Mouse (Mus musculus): ENCODE data around the gene 4930426L09Rik. TPM values are rescaled to one million over a fixed set of nuclear protein-coding genes. Genes with fewer than 3 reads are reported as not detected.

Gene 4930426L09Rik
- polyA plus RNA-seq, 1 experiment from 2014 or later = 0.16 TPM

DNA sequence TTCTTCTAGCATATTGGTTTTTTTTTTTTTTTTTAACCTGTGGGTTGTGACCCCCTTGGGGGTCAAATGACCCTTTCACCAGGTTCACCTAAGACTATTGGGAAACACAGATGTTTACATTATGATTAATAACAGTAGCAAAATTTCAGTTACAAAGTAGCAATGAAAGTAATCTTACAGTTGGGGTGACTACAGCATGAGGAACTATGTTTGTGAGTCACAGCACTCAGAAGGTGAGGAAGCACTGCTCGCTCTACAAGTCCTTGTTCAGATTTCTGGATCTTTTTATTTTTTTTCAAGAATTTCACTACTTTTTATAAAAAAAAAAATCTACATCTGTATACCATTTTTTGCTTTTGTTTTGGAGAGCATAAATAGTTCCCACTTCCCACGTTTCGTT is 26.6 kb upstream of the 4930426L09Rik start:
- no peak for ATAC-seq (replicated peaks; ENCODE audit: insufficient number of reproducible peaks, insufficient read depth, low FRiP score, low read depth)
- 80% methylated on average over 3 of the region's 3 CpGs for WGBS
- Histone ChIP-seq H3K4me2 (no peak overlapping the region), H3K27ac (no peak overlapping the region), H3K9me3 (replicated peaks) (peaks cover 7% of the 10 kb centered on the region), H3K36me3 (no peaks in the 10 kb centered on the region; the same call in 1 of the 2 replicates), H3K4me3 (no peak overlapping the region), H3K27me3 (no peaks in the 10 kb centered on the region), H3K9ac (no peak overlapping the region), H3K4me1 (replicated peaks) (peaks cover 27% of the 10 kb centered on the region)

DNA sequence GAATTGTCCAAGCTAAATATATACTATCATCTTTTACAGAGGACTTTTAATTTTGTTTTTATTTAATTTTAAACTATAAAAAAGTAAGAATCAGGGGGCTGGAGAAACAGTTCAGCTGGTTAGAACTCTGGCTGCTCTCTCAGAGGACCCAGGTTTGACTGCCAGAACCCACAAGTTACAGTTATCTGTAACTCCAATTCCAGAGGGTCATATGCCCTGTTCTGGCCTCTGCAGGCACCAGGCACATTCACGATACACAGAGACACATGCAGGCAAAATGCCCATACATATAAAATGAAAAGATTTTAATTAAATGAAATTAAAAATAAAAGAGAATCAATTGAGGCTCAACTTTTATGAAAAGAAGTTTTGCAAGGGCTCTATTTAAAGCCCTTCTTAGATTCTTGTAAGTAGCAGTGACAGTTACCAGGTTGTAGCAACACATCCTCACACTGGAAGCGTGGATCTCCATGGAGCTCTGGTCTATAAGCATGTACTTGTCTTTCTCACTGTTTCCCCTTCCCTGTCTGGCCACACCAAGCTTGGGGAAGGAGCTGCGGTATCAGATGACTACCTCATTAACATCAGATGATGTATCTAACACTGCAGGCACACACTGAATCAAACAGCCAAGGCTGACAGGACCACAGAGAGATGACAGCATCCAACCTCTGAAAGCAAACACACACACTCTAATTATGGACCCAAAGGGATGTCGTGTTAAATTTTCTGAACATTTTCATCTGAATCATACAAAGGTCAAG is 23.1 kb upstream of the 4930426L09Rik start:
- Histone ChIP-seq H3K9ac (no peak overlapping the region), H3K36me3 (no peaks in the 10 kb centered on the region; the same call in 1 of the 2 replicates), H3K4me1 (replicated peaks) (peaks cover 19% of the 10 kb centered on the region), H3K27me3 (no peaks in the 10 kb centered on the region), H3K27ac (no peak overlapping the region), H3K9me3 (replicated peaks) (peaks cover 7% of the 10 kb centered on the region), H3K4me3 (no peak overlapping the region), H3K4me2 (no peak overlapping the region)
- 54% methylated on average over 4 of the region's 4 CpGs for WGBS
- ATAC-seq (replicated peaks; ENCODE audit: insufficient number of reproducible peaks, insufficient read depth, low FRiP score, low read depth) = no peak

DNA sequence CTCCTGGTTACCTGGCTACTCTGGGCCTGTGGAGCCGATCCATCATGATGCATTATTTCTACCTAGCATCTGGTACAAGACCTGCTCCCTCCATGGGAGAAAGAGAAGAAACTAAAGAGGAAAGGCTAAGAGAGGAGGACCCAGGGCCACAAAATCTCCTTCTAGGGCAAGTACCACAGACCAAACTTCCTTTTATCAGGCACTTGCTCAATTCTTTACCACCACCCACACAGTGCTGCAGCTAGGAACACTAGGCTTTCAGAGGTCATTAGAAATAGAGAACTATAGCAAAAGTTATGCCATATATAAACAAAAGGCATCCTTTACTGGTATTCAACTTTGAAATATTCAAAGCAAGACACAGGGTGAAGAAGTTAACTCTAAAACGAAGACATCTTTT is 22.0 kb upstream of the 4930426L09Rik start:
- Histone ChIP-seq H3K4me1 (replicated peaks) (peaks cover 13% of the 10 kb centered on the region), H3K4me2 (no peak overlapping the region), H3K9ac (no peak overlapping the region), H3K27me3 (no peaks in the 10 kb centered on the region), H3K9me3 (replicated peaks) (peaks cover 7% of the 10 kb centered on the region), H3K4me3 (no peak overlapping the region), H3K36me3 (no peaks in the 10 kb centered on the region; the same call in 1 of the 2 replicates), H3K27ac (no peak overlapping the region)
- 83% methylated on average over 2 of the region's 2 CpGs for WGBS
- ATAC-seq (replicated peaks; ENCODE audit: insufficient number of reproducible peaks, insufficient read depth, low FRiP score, low read depth) = no peak

DNA sequence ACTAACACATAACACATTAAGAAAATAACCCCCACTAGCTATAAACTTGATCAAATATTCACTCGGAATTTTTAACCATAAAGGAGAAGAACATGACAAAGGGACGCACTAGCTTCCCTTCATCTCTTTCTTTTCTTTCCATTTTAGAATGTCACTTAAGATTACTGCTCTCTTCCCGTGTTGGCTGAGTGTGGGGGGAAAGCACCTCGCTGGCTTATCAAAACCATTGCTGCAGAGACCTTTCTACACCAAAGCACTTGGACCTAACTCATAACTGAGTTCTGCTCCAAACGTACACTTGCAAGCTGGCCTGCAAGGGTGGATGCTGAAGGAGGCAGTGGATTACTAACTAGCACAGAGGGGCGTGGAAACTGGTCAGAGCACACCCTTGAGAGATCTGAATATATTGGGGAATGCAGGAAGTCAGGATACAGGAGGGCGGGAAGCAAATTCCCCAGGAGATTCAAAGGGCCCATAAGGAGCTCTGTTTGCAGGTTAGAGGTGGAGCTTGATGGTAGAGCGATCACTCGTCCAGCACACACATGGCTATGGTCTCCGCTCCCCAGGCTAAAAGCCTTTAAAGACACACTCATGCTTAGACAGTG is 20.8 kb upstream of the 4930426L09Rik start:
- Histone ChIP-seq H3K27ac (no peak overlapping the region), H3K4me1 (replicated peaks) (peaks cover 13% of the 10 kb centered on the region), H3K36me3 (no peaks in the 10 kb centered on the region; the same call in 1 of the 2 replicates), H3K9ac (no peak overlapping the region), H3K27me3 (no peaks in the 10 kb centered on the region), H3K9me3 (replicated peaks) (peaks cover 7% of the 10 kb centered on the region), H3K4me2 (no peak overlapping the region), H3K4me3 (no peak overlapping the region)
- WGBS = 61% methylated on average over 10 of the region's 10 CpGs
- no peak for ATAC-seq (replicated peaks; ENCODE audit: insufficient number of reproducible peaks, insufficient read depth, low FRiP score, low read depth)

DNA sequence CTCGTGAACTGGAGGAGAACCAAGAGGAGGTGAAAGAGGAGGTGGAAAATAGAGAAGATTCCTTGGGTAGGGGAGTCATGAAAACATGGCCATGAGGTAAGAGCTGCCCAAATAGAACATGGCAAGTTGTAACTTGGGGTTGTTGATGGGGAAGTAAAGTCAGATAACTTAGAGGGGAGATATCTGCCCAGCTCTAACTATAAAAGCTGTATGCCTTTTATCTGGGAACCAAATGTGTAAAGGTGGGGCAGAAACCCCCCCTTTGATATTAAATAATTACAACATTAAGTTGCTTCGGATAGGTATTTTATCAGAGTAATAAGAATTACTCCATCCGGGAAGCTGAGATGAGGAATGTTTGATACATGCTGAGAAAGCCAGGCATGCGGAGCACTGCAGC is 19.1 kb upstream of the 4930426L09Rik start:
- Histone ChIP-seq H3K27me3 (no peaks in the 10 kb centered on the region), H3K27ac (no peak overlapping the region), H3K36me3 (no peaks in the 10 kb centered on the region), H3K4me2 (no peak overlapping the region), H3K4me3 (no peak overlapping the region), H3K4me1 (replicated peaks) (peaks cover 13% of the 10 kb centered on the region), H3K9me3 (replicated peaks) (no peaks in the 10 kb centered on the region), H3K9ac (no peak overlapping the region)
- no peak for ATAC-seq (replicated peaks; ENCODE audit: insufficient number of reproducible peaks, insufficient read depth, low FRiP score, low read depth)
- WGBS = 69% methylated on average over 4 of the region's 4 CpGs

DNA sequence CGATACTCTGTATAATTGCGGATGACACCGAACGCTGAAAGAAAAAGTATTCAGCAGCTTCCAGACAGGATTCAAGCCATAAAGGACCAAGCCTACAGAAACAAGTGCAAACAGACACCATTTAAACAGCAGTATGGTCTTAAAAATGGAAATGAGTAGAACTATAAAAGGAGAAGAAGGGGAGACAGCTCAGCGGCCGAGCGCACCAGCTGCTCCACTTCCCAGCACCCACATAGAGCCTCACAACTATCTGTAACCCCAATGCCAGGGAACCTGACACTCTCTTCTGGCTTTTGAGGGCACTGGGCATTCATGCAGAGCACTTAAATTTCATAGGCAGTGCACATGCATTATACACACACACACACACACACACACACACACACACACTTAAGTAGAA is 18.5 kb upstream of the 4930426L09Rik start:
- 87% methylated on average over 7 of the region's 7 CpGs for WGBS
- Histone ChIP-seq H3K27ac (no peak overlapping the region), H3K9me3 (replicated peaks) (no peaks in the 10 kb centered on the region), H3K4me2 (no peak overlapping the region), H3K4me1 (replicated peaks) (peaks cover 13% of the 10 kb centered on the region), H3K27me3 (no peaks in the 10 kb centered on the region), H3K36me3 (no peaks in the 10 kb centered on the region), H3K4me3 (no peak overlapping the region), H3K9ac (no peak overlapping the region)
- no peak for ATAC-seq (replicated peaks; ENCODE audit: insufficient number of reproducible peaks, insufficient read depth, low FRiP score, low read depth)

DNA sequence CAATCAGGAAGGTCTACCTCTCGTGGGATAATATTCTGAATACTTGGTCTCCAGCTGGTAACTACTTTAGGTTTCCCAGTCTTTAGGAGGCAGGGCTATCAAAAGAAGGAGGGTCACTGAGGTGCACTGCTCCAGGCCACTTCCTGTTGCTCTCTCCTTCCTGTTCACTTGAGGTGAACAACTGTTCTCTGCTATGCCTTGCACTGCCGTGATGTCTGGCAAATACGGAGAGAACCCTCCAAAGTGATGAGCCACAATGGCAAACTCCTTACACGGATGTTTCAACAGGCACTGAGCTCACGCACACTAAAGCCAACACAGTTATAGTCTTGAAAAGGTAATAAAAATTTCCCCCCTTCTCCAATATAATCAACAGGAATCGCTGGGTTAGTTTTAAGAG is 15.6 kb upstream of the 4930426L09Rik start:
- Histone ChIP-seq H3K9ac (no peak overlapping the region), H3K4me2 (no peak overlapping the region), H3K36me3 (no peaks in the 10 kb centered on the region), H3K9me3 (replicated peaks) (no peaks in the 10 kb centered on the region), H3K4me3 (no peak overlapping the region), H3K4me1 (replicated peaks) (peaks cover 1% of the 10 kb centered on the region), H3K27ac (no peak overlapping the region), H3K27me3 (no peaks in the 10 kb centered on the region)
- WGBS = 72% methylated on average over 6 of the region's 6 CpGs
- no peak for ATAC-seq (replicated peaks; ENCODE audit: insufficient number of reproducible peaks, insufficient read depth, low FRiP score, low read depth)

DNA sequence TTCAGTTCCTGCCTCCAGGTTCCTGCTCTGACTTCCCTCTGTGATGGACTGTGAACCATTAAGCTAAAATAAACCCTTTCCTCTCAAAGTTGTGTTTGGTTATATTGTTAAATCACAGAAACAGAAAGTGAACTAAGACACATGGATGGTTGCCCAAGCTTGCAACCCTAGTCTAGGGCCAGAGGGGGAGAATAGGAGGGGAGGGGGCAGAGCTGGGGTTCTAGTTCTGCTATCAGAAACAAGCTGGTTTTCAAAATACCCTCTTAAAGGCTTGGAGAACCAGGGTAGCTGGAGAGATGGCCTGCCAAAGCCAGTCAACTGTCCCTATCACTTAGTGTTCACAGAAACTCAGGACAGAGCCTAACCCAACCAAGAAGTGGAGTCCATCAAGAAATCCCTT is 14.6 kb upstream of the 4930426L09Rik start:
- no peak overlapping the region for H3K27ac ChIP-seq
- no peaks in the 10 kb centered on the region for H3K9me3 ChIP-seq (replicated peaks)
- no peak for ATAC-seq (replicated peaks; ENCODE audit: insufficient number of reproducible peaks, insufficient read depth, low FRiP score, low read depth)

DNA sequence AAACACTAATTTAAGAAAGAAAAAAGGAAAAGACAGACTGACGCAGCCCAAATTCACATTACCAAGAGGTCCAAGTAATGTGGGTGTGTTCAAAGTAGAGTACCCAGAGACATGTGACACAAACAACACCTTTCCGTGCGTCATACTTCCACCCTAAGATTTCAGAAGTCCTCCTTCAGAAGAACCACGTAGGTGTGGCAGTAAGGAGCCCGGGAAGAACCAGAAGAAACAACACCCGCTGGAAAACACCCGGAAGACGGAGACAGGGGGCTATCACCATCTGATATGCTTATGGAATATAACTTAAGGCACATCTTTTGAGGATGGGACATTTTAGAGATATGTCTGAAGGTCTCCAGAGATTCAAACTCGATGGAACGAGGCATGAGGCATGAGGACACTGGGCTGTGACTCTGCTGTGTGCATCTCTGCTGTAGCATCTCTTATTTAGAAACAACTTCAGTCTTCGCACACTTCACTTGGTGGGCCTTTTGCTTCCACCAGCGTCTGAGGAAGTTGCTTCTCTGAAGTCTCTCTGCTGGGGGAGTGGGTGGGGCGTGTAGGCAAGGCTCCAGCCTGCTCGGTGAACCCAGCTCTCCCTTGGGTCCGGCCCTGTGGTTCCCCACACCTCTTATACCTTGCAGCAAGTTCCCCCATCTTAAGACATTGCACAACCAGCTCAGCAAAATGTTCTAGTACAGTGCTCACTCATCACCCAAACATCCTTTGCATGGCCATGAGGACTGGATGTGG is 13.9 kb upstream of the 4930426L09Rik start:
- Histone ChIP-seq H3K9me3 (replicated peaks) (no peaks in the 10 kb centered on the region), H3K4me2 (no peak overlapping the region), H3K4me1 (replicated peaks) (no peaks in the 10 kb centered on the region), H3K27me3 (no peaks in the 10 kb centered on the region), H3K27ac (no peak overlapping the region), H3K36me3 (no peaks in the 10 kb centered on the region), H3K4me3 (no peak overlapping the region), H3K9ac (no peak overlapping the region)
- 88% methylated on average over 15 of the region's 15 CpGs for WGBS
- no peak for ATAC-seq (replicated peaks; ENCODE audit: insufficient number of reproducible peaks, insufficient read depth, low FRiP score, low read depth)

More for the DNA sequence above, 14.6 kb upstream of the 4930426L09Rik start:
- Histone ChIP-seq H3K9ac (no peak overlapping the region), H3K4me3 (no peak overlapping the region), H3K4me2 (no peak overlapping the region), H3K4me1 (replicated peaks) (no peaks in the 10 kb centered on the region), H3K36me3 (no peaks in the 10 kb centered on the region), H3K27me3 (no peaks in the 10 kb centered on the region)

DNA sequence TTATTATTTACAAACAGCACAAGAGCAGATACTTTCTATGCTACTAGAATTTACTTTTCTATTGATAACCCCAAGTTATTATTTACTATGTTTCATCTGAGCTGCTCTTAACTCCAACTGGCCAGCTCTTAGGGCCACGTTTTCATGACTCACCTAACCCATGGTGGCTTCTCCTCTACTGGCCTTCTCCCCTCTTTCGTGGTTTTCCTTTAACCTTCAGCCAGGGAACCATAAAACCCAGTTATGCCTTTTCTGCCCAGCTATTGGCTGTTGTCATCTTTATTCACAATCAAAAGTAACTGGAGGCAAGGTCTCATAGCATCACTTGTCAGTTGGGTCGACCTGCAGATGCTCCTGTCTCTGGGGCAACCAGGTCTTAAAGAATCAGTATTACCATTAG is 12.6 kb upstream of the 4930426L09Rik start:
- Histone ChIP-seq H3K4me1 (replicated peaks) (no peaks in the 10 kb centered on the region), H3K27ac (no peak overlapping the region), H3K4me2 (no peak overlapping the region), H3K27me3 (no peaks in the 10 kb centered on the region), H3K36me3 (no peaks in the 10 kb centered on the region), H3K9ac (no peak overlapping the region), H3K9me3 (replicated peaks) (no peaks in the 10 kb centered on the region), H3K4me3 (no peak overlapping the region)
- 79% methylated on average over 3 of the region's 3 CpGs for WGBS
- no peak for ATAC-seq (replicated peaks; ENCODE audit: insufficient number of reproducible peaks, insufficient read depth, low FRiP score, low read depth)

DNA sequence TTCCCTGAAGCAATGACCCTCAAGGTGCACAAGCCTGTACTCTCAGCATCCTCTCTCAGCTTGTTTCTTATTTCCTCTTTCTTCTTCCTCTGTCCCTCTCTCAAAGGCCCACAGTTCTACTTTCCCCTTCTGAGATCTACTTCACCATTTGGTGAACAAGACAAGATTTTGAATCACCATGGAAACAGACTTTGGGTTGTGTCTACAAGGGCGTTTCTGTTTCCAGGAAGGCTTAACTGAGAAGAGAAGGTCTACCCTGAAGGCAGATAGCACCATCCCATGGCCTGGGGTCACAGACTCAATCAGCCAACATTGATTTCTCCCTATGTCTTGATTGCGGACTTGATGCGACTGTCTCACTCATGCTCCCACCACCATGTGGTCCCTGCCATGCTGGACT is 9.3 kb upstream of the 4930426L09Rik start:
- WGBS = 91% methylated on average over 3 of the region's 3 CpGs
- Histone ChIP-seq H3K27me3 (no peaks in the 10 kb centered on the region), H3K9me3 (replicated peaks) (no peaks in the 10 kb centered on the region), H3K36me3 (no peaks in the 10 kb centered on the region), H3K4me3 (no peak overlapping the region), H3K9ac (no peak overlapping the region), H3K4me1 (replicated peaks) (peaks cover 5% of the 10 kb centered on the region; the same call in 1 of the 2 replicates), H3K27ac (no peak overlapping the region), H3K4me2 (no peak overlapping the region)
- ATAC-seq (replicated peaks; ENCODE audit: insufficient number of reproducible peaks, insufficient read depth, low FRiP score, low read depth) = no peak
